Comparison of ENCODE assay signal across 24 mouse cellular contexts in the genomic region with DNA sequence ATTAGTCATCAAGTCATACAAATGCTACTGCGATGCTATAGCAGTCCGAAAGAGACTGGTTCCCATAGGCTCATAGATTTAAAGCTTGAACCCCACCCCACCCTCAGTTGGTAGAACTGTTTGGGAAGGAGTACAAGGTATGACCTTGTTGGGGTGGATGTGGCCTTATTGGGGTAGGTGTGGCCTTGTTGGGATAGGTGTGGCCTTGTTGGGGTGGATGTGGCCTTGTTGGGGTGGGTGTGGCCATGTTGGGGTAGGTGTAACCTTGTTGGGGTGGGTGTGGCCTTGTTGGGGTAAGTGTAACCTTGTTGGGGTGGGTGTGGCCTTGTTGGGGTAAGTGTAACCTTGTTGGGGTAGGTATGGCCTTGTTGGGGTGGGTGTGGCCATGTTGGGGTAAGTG.
"Had no signal": no experiment of that assay in that cellular context is flagged by ENCODE, and none has a peak within 500 bp of the region (broad histone marks: within the 10 kb centered on the region; RNA-seq: fewer than 3 reads in every experiment).

No protein-coding gene starts in this region.

- H3K4me3 ChIP-seq: kidney, embryonic 15.5 days; limb, embryonic 10.5 days; limb, embryonic 13.5 days; megakaryocyte, embryonic 14.5 days; neural tube, embryonic 12.5 days; neural tube, embryonic 15.5 days had no signal

- H3K9ac ChIP-seq: kidney, embryonic 15.5 days; limb, embryonic 13.5 days; liver, embryonic 14.5 days; liver, postnatal 0 days; lung, embryonic 14.5 days; neural tube, embryonic 12.5 days; neural tube, embryonic 15.5 days had no signal

- H3K4me1 ChIP-seq: kidney, embryonic 15.5 days; limb, embryonic 10.5 days; limb, embryonic 13.5 days; neural tube, embryonic 12.5 days; neural tube, embryonic 15.5 days had no signal

- H3K36me3 ChIP-seq: kidney, embryonic 15.5 days; neural tube, embryonic 12.5 days had no signal

- H3K9me3 ChIP-seq: kidney, embryonic 15.5 days; limb, embryonic 10.5 days; limb, embryonic 13.5 days; megakaryocyte, embryonic 14.5 days; neural tube, embryonic 12.5 days; neural tube, embryonic 15.5 days had no signal

- H3K27ac ChIP-seq: kidney, embryonic 15.5 days; limb, embryonic 10.5 days; limb, embryonic 13.5 days; liver, embryonic 14.5 days; macrophage; neural tube, embryonic 12.5 days; neural tube, embryonic 15.5 days; stomach, postnatal 0 days had no signal

- H3K27me3 ChIP-seq: kidney, embryonic 15.5 days; limb, embryonic 13.5 days; megakaryocyte, embryonic 14.5 days; neural tube, embryonic 12.5 days; neural tube, embryonic 15.5 days had no signal

- ATAC-seq: liver, postnatal 0 days; lung, postnatal 0 days had no signal

- DNase-seq: kidney, adult 8-10 months; kidney, postnatal 10 days; kidney, postnatal 36 days; layer of hippocampus, postnatal 36 days; liver, postnatal 0 days; lung, embryonic 14.5 days; midbrain, embryonic 14.5 days; right cerebral cortex, adult 18-20 months; right cerebral cortex, postnatal 14 days; right cerebral cortex, postnatal 4 days; thymus, adult 2 months; thymus, postnatal 14 days; thymus, postnatal 4 days had no signal

- H3K4me2 ChIP-seq: kidney, embryonic 15.5 days; limb, embryonic 13.5 days; lung, embryonic 14.5 days; midbrain, embryonic 11.5 days; neural tube, embryonic 12.5 days; neural tube, embryonic 15.5 days had no signal
